Mouse (Mus musculus): Measurements from ENCODE around the gene Gm12216. TPM values are rescaled to one million over a fixed set of nuclear protein-coding genes. Genes with fewer than 3 reads are reported as not detected.
"Not testable (repeated sequence)": the region's sequence is repeated elsewhere in the genome, so short reads cannot be mapped to it uniquely, and the experiment has no call there.

The Gm12216 gene
- polyA plus RNA-seq, 1 experiment = not detected

DNA sequence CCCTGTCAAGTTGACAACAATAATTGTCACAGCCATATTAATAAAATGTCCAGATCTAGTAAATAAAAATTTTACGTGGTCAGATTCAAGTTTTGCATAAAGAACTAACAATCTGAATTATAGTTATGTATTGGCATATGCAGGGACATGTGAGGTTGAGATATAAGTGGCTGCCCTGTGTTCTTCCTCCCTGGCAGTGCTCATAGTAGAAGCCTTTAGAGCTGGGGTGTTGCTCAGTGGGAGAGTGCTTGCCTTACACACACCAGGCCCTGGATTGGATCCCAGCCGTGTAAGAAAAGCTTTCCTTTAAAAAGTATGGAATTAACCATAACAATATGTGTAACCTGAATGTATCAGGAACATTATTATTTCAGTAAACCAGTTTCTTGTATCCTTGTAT lies 34.4 kb upstream of the Gm12216 start:
- Histone ChIP-seq H3K36me3 (ENCODE audit: control insufficient read depth) (no peaks in the 10 kb centered on the region), H3K9me3 (ENCODE audit: control insufficient read depth, low read length) (no peaks in the 10 kb centered on the region), H3K4me1 (ENCODE audit: control insufficient read depth) (peaks cover 40% of the 10 kb centered on the region), H3K4me3 (replicated peaks) (no peak overlapping the region), H3K27me3 (ENCODE audit: control insufficient read depth) (no peaks in the 10 kb centered on the region)
- TF ChIP-seq GATA1 (IDR thresholded peaks at IDR 0.05; ENCODE audit: low read length) (no peak), TAL1 (IDR thresholded peaks at IDR 0.05; ENCODE audit: low read length) (no peak)

DNA sequence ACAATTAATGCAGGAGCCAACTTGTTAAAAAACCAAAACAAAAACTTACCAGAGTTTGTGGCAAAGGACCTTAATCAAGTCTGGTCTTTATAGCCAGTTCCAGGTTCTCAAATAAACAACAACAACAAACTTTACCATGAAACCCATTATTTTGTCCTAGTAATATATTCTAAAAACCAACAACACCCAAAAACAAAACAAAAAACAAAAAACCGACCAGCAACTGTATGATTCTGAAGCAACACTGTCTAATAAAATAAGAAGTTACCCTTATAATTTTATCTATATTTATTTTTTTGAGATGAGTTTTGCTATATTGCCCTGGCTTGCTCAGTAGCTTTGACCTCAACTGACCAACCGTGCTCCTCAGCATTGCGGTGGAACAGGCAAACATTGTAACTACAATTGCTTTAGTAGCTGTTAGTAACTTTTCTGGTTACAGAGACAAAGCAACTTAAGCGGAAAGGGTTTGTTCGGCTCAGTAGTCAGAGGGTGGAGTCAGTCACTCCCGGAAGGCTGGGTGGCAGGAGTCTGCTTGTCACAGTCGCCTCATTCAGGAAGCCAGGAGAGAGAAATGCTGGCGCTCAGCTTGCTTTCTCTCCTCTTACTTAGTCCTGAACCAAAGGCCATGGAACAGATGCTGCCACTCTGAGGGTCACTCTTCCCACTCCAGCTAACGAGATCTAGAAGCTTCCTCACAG lies 33.8 kb upstream of the Gm12216 start:
- Histone ChIP-seq H3K4me1 (ENCODE audit: control insufficient read depth) (peaks cover 44% of the 10 kb centered on the region), H3K27me3 (ENCODE audit: control insufficient read depth) (no peaks in the 10 kb centered on the region), H3K36me3 (ENCODE audit: control insufficient read depth) (no peaks in the 10 kb centered on the region), H3K4me3 (replicated peaks) (peak overlapping the region; percentile 41), H3K9me3 (ENCODE audit: control insufficient read depth, low read length) (no peaks in the 10 kb centered on the region)
- TF ChIP-seq TAL1 (IDR thresholded peaks at IDR 0.05; ENCODE audit: low read length) (no peak), GATA1 (IDR thresholded peaks at IDR 0.05; ENCODE audit: low read length) (no peak)

- H3K27me3 ChIP-seq (ENCODE audit: control insufficient read depth) = no peaks in the 10 kb centered on the region
- H3K4me1 ChIP-seq (ENCODE audit: control insufficient read depth) = peaks cover 44% of the 10 kb centered on the region
- peak within 1 kb of the TSS; percentile 76 for H3K4me3 ChIP-seq (replicated peaks)
- H3K9me3 ChIP-seq (ENCODE audit: control insufficient read depth, low read length) = no peaks in the 10 kb centered on the region
- no peak for TF ChIP-seq TAL1 (IDR thresholded peaks at IDR 0.05; ENCODE audit: low read length)
- no peak for TF ChIP-seq GATA1 (IDR thresholded peaks at IDR 0.05; ENCODE audit: low read length)
- H3K36me3 ChIP-seq (ENCODE audit: control insufficient read depth) = no peaks in the 10 kb centered on the region
These were observed 32.7 kb upstream of the Gm12216 start, which contains the start of gene Slc22a5 for GRCm38 (mm10) chr11:53891505-53892451. TSS of gene Slc22a5 (minus strand) at chr11:53891660.

- H3K9me3 ChIP-seq (ENCODE audit: control insufficient read depth, low read length) = no peaks in the 10 kb centered on the region
- H3K27me3 ChIP-seq (ENCODE audit: control insufficient read depth) = no peaks in the 10 kb centered on the region
- peaks cover 44% of the 10 kb centered on the region for H3K4me1 ChIP-seq (ENCODE audit: control insufficient read depth)
- peak overlapping the region; percentile 76 for H3K4me3 ChIP-seq (replicated peaks)
- TF ChIP-seq TAL1 (IDR thresholded peaks at IDR 0.05; ENCODE audit: low read length) (no peak), GATA1 (IDR thresholded peaks at IDR 0.05; ENCODE audit: low read length) (no peak)
- H3K36me3 ChIP-seq (ENCODE audit: control insufficient read depth) = no peaks in the 10 kb centered on the region; the same call in 1 of the 2 replicates
These were observed 31.9 kb upstream of the Gm12216 start for GRCm38 (mm10) chr11:53890906-53891504.

GRCm38 (mm10) chr11:53890225-53890624 lies 31.2 kb upstream of the Gm12216 start:
- H3K4me1 ChIP-seq (ENCODE audit: control insufficient read depth) = peaks cover 44% of the 10 kb centered on the region
- H3K4me3 ChIP-seq (replicated peaks) = no peak overlapping the region
- TF ChIP-seq GATA1 (IDR thresholded peaks at IDR 0.05; ENCODE audit: low read length) (no peak), TAL1 (IDR thresholded peaks at IDR 0.05; ENCODE audit: low read length) (no peak)

GRCm38 (mm10) chr11:53889091-53889645 lies 30.1 kb upstream of the Gm12216 start:
- no peak for TF ChIP-seq GATA1 (IDR thresholded peaks at IDR 0.05; ENCODE audit: low read length)
- TF ChIP-seq TAL1 (IDR thresholded peaks at IDR 0.05; ENCODE audit: low read length) = no peak
- H3K4me3 ChIP-seq (replicated peaks) = no peak overlapping the region
- no peaks in the 10 kb centered on the region for H3K9me3 ChIP-seq (ENCODE audit: control insufficient read depth, low read length)

More at GRCm38 (mm10) chr11:53890225-53890624, 31.2 kb upstream of the Gm12216 start:
- H3K36me3 ChIP-seq (ENCODE audit: control insufficient read depth) = no peaks in the 10 kb centered on the region; the same call in 1 of the 2 replicates
- H3K27me3 ChIP-seq (ENCODE audit: control insufficient read depth) = no peaks in the 10 kb centered on the region
- no peaks in the 10 kb centered on the region for H3K9me3 ChIP-seq (ENCODE audit: control insufficient read depth, low read length)

DNA sequence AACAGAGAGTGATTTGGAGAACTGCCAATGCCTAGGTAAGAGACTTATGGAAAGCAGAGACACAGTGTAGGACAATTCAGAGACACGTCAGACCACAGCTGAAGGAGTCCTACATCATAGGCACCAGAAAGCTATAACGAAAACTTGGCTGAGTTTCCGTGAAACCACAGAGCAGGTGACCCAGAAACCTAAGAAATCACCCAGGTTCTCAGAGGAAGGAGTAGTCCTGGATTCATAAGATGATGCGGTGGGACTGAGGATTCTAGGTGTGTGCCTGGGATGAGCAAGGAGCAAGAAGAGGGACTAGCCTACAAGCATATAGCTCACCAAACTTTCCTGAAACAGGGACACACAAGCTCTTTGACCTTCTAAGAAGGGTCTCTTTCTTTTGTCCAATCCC lies 29.2 kb upstream of the Gm12216 start:
- no peaks in the 10 kb centered on the region for H3K9me3 ChIP-seq (ENCODE audit: control insufficient read depth, low read length)
- TF ChIP-seq TAL1 (IDR thresholded peaks at IDR 0.05; ENCODE audit: low read length) = no peak
- H3K36me3 ChIP-seq (ENCODE audit: control insufficient read depth) = no peaks in the 10 kb centered on the region; the same call in 1 of the 2 replicates
- H3K27me3 ChIP-seq (ENCODE audit: control insufficient read depth) = no peaks in the 10 kb centered on the region
- no peak overlapping the region for H3K4me3 ChIP-seq (replicated peaks)
- H3K4me1 ChIP-seq (ENCODE audit: control insufficient read depth) = peaks cover 41% of the 10 kb centered on the region

More at GRCm38 (mm10) chr11:53889091-53889645, 30.1 kb upstream of the Gm12216 start:
- Histone ChIP-seq H3K27me3 (ENCODE audit: control insufficient read depth) (no peaks in the 10 kb centered on the region), H3K4me1 (ENCODE audit: control insufficient read depth) (peaks cover 44% of the 10 kb centered on the region), H3K36me3 (ENCODE audit: control insufficient read depth) (no peaks in the 10 kb centered on the region; the same call in 1 of the 2 replicates)

GRCm38 (mm10) chr11:53883287-53883686 lies 24.2 kb upstream of the Gm12216 start:
- no peaks in the 10 kb centered on the region; the same call in 1 of the 2 replicates for H3K36me3 ChIP-seq (ENCODE audit: control insufficient read depth)
- H3K27me3 ChIP-seq (ENCODE audit: control insufficient read depth) = no peaks in the 10 kb centered on the region
- no peaks in the 10 kb centered on the region for H3K9me3 ChIP-seq (ENCODE audit: control insufficient read depth, low read length)
- no peak for TF ChIP-seq GATA1 (IDR thresholded peaks at IDR 0.05; ENCODE audit: low read length)
- TF ChIP-seq TAL1 (IDR thresholded peaks at IDR 0.05; ENCODE audit: low read length) = no peak
- no peak overlapping the region for H3K4me3 ChIP-seq (replicated peaks)
- H3K4me1 ChIP-seq (ENCODE audit: control insufficient read depth) = peaks cover 2% of the 10 kb centered on the region

DNA sequence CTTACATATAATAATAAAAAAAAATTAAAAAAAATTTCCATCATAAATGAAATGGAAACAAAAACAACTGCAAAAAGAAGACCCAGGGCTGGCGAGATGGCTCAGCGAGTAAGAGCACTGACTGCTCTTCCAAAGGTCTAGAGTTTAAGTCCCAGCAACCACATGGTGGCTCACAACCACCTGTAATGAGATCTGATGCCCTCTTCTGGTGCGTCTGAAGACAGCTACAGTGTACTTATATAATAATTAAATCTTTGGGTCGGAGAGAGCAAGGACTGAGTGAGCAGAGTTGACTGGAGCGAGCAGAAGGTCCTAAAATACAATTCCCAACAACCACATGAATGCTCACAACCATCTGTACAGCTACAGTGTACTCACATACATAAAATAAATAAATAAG lies 19.0 kb upstream of the Gm12216 start:
- not testable (repeated sequence) for H3K9me3 ChIP-seq (ENCODE audit: control insufficient read depth, low read length); H3K36me3 ChIP-seq (ENCODE audit: control insufficient read depth); H3K4me1 ChIP-seq (ENCODE audit: control insufficient read depth); H3K4me3 ChIP-seq (replicated peaks); H3K27me3 ChIP-seq (ENCODE audit: control insufficient read depth)

Data from erythroblast, embryonic 14.5 days (primary cell).